Mouse (Mus musculus): ENCODE measurements around the gene Elob.

Gene Elob

DNA sequence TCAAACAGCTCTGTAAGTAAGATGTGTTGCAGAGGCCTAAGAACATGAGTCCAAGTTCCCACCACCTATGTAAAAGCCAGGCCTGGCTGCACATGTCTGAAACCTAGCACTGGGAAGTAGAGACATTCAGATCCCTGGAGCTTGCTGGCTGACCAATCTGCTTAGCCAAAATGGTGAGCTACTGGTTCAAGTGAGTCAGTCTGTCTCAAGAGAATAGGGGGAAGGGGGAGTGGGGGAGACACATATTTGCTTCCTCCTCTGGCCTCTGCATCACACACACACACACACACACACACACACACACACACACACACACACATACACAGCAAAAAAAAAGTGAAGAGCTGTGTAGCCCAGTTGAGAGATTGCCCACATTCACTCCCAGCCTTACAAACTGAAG, 45.6 kb downstream of the Elob start:
- no peak for DNase-seq (ENCODE audit: low spot score in 2 of 2)

DNA sequence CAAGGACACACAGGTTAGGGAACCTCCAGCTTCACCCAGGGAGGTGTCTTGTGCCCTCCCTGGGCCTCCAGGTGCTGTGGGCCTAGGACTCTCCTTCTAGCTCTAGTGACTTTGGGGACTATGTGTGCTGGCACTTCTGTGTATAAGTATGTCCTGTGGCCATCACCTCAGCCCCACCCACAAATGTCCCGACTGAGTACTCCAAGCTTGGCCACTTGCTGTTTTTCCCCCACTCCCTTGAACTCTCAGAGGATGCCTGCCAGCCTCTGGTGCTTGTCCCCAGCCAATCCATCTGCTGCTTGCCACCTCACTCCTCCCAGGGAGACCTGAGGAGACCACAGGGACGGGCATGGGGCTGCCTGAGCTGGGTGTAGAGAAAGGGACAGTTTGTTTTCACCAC, 50.5 kb downstream of the Elob start:
- DNase-seq (ENCODE audit: low spot score in 2 of 2) = no peak

DNA sequence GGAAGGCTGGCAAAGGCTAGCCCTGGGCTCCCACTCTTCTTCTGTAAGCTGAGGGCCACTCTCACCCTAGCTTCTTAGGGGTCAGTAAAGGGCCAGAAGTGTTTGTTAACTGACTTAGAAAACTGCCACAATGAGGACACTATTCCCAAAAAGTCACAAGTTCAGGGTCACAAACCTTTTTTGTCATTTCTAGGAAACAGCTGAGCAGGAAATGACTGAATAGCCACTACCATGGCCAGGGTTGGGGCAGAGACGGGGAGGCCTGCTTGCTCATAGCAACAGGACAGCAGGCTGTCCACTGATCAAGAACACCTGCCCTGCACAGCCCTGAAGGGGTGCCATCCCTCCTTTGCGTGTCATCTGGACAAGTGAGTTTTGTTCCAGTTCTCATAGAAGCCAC, 51.8 kb downstream of the Elob start:
- DNase-seq (ENCODE audit: low spot score in 2 of 2) = no peak

DNA sequence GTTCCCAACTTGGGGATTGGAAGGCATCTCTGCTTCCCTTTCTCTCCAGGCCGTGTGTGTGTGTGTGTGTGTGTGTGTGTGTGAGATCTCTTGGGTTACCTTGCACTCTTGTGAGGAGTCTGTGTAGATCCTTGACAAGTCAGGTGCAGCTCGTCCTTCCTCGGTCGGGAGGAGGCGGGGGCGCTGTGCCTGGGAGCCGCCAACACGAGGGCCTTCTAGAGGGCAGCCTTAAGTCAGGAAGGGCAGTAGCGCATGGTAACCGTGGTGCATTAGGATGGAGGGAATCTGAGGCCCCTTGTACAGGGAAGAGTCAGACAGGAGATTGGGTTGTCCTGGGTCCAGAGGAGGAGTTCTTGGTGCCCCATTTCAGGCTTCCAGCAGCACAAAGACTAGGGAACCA, 52.7 kb downstream of the Elob start:
- no peak for DNase-seq (ENCODE audit: low spot score in 2 of 2)

Measured in urinary bladder, postnatal 4 days (tissue).